Mouse (Mus musculus) forebrain, embryonic 11.5 days (tissue): Measurements from ENCODE around the gene Bcl2. TPM values are rescaled to one million over a fixed set of nuclear protein-coding genes. Genes with fewer than 3 reads are reported as not detected.

Source experiments
- ATAC-seq: fragments of 200-750 bp; cut with Nextera tagmentation; replicated peaks from 2 replicates; pipeline ENCODE4 v1.8.0; 2017; ENCODE audit warnings: moderate TSS enrichment; ENCODE audit not compliant: low FRiP score
- DNase-seq: peaks from one replicate; pipeline ENCODE4 v3.0.0-alpha.2; 2017; ENCODE audit warnings: low spot score
- H3K27ac ChIP-seq: fragments of 300-500 bp; sonication (generic); 2 replicates; pipeline ENCODE4 v1.5.1; 2014; ENCODE audit warnings: low read depth, low read length
- H3K27me3 ChIP-seq: fragments of 300-500 bp; sonication (generic); 2 replicates; pipeline ENCODE4 v1.6.1; 2014; ENCODE audit warnings: mild to moderate bottlenecking, low read length, mixed read lengths; ENCODE audit not compliant: control insufficient read depth, insufficient read depth
- H3K36me3 ChIP-seq: fragments of 300-500 bp; sonication (generic); 2 replicates; pipeline ENCODE4 v1.6.1; 2014; ENCODE audit warnings: mild to moderate bottlenecking, low read length, moderate library complexity, mixed read lengths; ENCODE audit not compliant: control insufficient read depth, insufficient read depth
- H3K4me1 ChIP-seq: fragments of 300-500 bp; sonication (generic); replicated peaks from 2 replicates; pipeline ENCODE4 v1.6.1; 2014; ENCODE audit warnings: low read length, mixed read lengths; ENCODE audit not compliant: control insufficient read depth, insufficient read depth
- H3K4me2 ChIP-seq: fragments of 300-500 bp; sonication (generic); 2 replicates; pipeline ENCODE4 v1.6.1; 2014; ENCODE audit warnings: low read depth, mild to moderate bottlenecking, low read length, moderate library complexity, mixed read lengths; ENCODE audit not compliant: severe bottlenecking
- H3K4me3 ChIP-seq: fragments of 300-500 bp; sonication (generic); 2 replicates; pipeline ENCODE4 v1.5.1; 2014; ENCODE audit warnings: low read depth, low read length
- H3K9ac ChIP-seq: fragments of 300-500 bp; sonication (generic); 2 replicates; pipeline ENCODE4 v1.6.1; 2014; ENCODE audit warnings: low read length
- H3K9me3 ChIP-seq: fragments of 300-500 bp; sonication (generic); 2 replicates; pipeline ENCODE4 v1.6.1; 2016; ENCODE audit warnings: low read length, mixed read lengths; ENCODE audit not compliant: control insufficient read depth
- WGBS: fragments of 180-500 bp; shearing (Covaris S2); extraction: QIAGEN DNeasy Blood & Tissue Kit; methylation state at CpG from one replicate; pipeline ENCODE4 v1.1.7; 2014; 5-methylcytosine and 5-hydroxymethylcytosine counted together
- polyA plus RNA-seq: library from polyadenylated mRNA; unstranded; fragments of >200 nt; fragmentation: Nextera tagmentation; extraction: Ambion mirVana; gene quantifications from 2 replicates; pipeline ENCODE4 v1.2.1, GENCODE M21; 2014

Gene Bcl2
- polyA plus RNA-seq, 1 experiment from 2014 or later: 6.9 TPM

GRCm38 (mm10) chr1:106587866-106588470 lies 126.1 kb downstream of the Bcl2 start:
- no peak overlapping the region for H3K9ac ChIP-seq
- DNase-seq (no peak), ATAC-seq (no peak)
- no peak overlapping the region for H3K27ac ChIP-seq
- H3K4me1 ChIP-seq: 0 out of 2 replicates have a peak, but pooled peaks cover 2% of the 10 kb centered on the region
- 90% methylated on average over 4 of the region's 4 CpGs for WGBS
- H3K36me3 ChIP-seq: no peaks in the 10 kb centered on the region
- H3K27me3 ChIP-seq: no peaks in the 10 kb centered on the region
- no peak overlapping the region for H3K4me3 ChIP-seq
- H3K4me2 ChIP-seq: no peak overlapping the region
- H3K9me3 ChIP-seq: no peaks in the 10 kb centered on the region

- DNase-seq: no peak
- Histone ChIP-seq H3K4me1 (0 out of 2 replicates have a peak, but pooled peaks cover 2% of the 10 kb centered on the region), H3K9me3 (no peaks in the 10 kb centered on the region), H3K27ac (no peak overlapping the region), H3K27me3 (no peaks in the 10 kb centered on the region), H3K4me3 (no peak overlapping the region), H3K36me3 (no peaks in the 10 kb centered on the region), H3K9ac (no peak overlapping the region), H3K4me2 (no peak overlapping the region)
- ATAC-seq: no peak
- WGBS: 94% methylated on average over 6 of the region's 6 CpGs
These were observed 127.3 kb downstream of the Bcl2 start for GRCm38 (mm10) chr1:106586761-106587160.

GRCm38 (mm10) chr1:106585349-106585748 lies 128.7 kb downstream of the Bcl2 start:
- no peak for ATAC-seq
- Histone ChIP-seq H3K27me3 (no peaks in the 10 kb centered on the region), H3K4me2 (no peak overlapping the region), H3K9me3 (no peaks in the 10 kb centered on the region), H3K9ac (no peak overlapping the region), H3K27ac (no peak overlapping the region), H3K4me1 (0 out of 2 replicates have a peak, but pooled peaks cover 2% of the 10 kb centered on the region), H3K4me3 (no peak overlapping the region), H3K36me3 (no peaks in the 10 kb centered on the region)
- no peak for DNase-seq

GRCm38 (mm10) chr1:106584824-106585223 lies 129.2 kb downstream of the Bcl2 start:
- Histone ChIP-seq H3K4me1 (0 out of 2 replicates have a peak, but pooled peaks cover 2% of the 10 kb centered on the region), H3K9ac (no peak overlapping the region), H3K9me3 (no peaks in the 10 kb centered on the region), H3K4me3 (no peak overlapping the region), H3K36me3 (no peaks in the 10 kb centered on the region), H3K27ac (no peak overlapping the region), H3K4me2 (no peak overlapping the region), H3K27me3 (no peaks in the 10 kb centered on the region)
- ATAC-seq: no peak
- WGBS: 69% methylated on average over 2 of the region's 2 CpGs
- no peak for DNase-seq

GRCm38 (mm10) chr1:106584273-106584672 lies 129.8 kb downstream of the Bcl2 start:
- no peak overlapping the region for H3K9ac ChIP-seq
- DNase-seq (no peak), ATAC-seq (no peak)
- no peaks in the 10 kb centered on the region for H3K9me3 ChIP-seq
- H3K27me3 ChIP-seq: no peaks in the 10 kb centered on the region
- 86% methylated on average over 4 of the region's 4 CpGs for WGBS
- H3K4me1 ChIP-seq: 0 out of 2 replicates have a peak, but pooled peaks cover 2% of the 10 kb centered on the region
- no peaks in the 10 kb centered on the region for H3K36me3 ChIP-seq
- no peak overlapping the region for H3K27ac ChIP-seq
- no peak overlapping the region for H3K4me3 ChIP-seq
- H3K4me2 ChIP-seq: no peak overlapping the region

- no peak overlapping the region for H3K4me2 ChIP-seq
- DNase-seq (no peak), ATAC-seq (no peak)
- no peak overlapping the region for H3K4me3 ChIP-seq
- no peaks in the 10 kb centered on the region for H3K27me3 ChIP-seq
- no peaks in the 10 kb centered on the region for H3K36me3 ChIP-seq
- H3K9me3 ChIP-seq: no peaks in the 10 kb centered on the region
- H3K27ac ChIP-seq: no peak overlapping the region
- WGBS: 66% methylated on average over 14 of the region's 14 CpGs
- no peak overlapping the region for H3K9ac ChIP-seq
- 0 out of 2 replicates have a peak, but pooled peaks cover 2% of the 10 kb centered on the region for H3K4me1 ChIP-seq
These were observed 130.5 kb downstream of the Bcl2 start for GRCm38 (mm10) chr1:106583245-106584241.

- Histone ChIP-seq H3K4me2 (no peak overlapping the region), H3K4me1 (0 out of 2 replicates have a peak, but pooled peaks cover 2% of the 10 kb centered on the region), H3K27me3 (no peaks in the 10 kb centered on the region), H3K9me3 (no peaks in the 10 kb centered on the region), H3K36me3 (no peaks in the 10 kb centered on the region), H3K9ac (no peak overlapping the region), H3K4me3 (no peak overlapping the region), H3K27ac (no peak overlapping the region)
- no peak for ATAC-seq
- DNase-seq: no peak
- 73% methylated on average over 3 of the region's 3 CpGs for WGBS
These were observed 131.3 kb downstream of the Bcl2 start for GRCm38 (mm10) chr1:106582810-106583209.

- Histone ChIP-seq H3K36me3 (no peaks in the 10 kb centered on the region), H3K9ac (no peak overlapping the region), H3K4me2 (no peak overlapping the region), H3K4me1 (0 out of 2 replicates have a peak, but pooled peaks cover 2% of the 10 kb centered on the region), H3K27me3 (no peaks in the 10 kb centered on the region), H3K9me3 (no peaks in the 10 kb centered on the region), H3K27ac (no peak overlapping the region), H3K4me3 (no peak overlapping the region)
- DNase-seq (no peak), ATAC-seq (no peak)
- WGBS: 78% methylated on average over 2 of the region's 2 CpGs
These were observed 132.3 kb downstream of the Bcl2 start for GRCm38 (mm10) chr1:106581812-106582211.
